Mouse (Mus musculus) layer of hippocampus, postnatal 36 days (tissue): Measurements from ENCODE around the gene Dlx4. TPM values are rescaled to one million over a fixed set of nuclear protein-coding genes. Genes with fewer than 3 reads are reported as not detected.

ENCODE experiments used
- DNase-seq, 2 experiments: peaks; one replicate each; pipeline ENCODE4 v3.0.0; 2022
- total RNA-seq, 2 experiments: library from RNA; stranded (reverse); gene quantifications; 2 replicates each; pipeline ENCODE4 v1.2.3; 2021

Gene Dlx4
- total RNA-seq, 2 experiments from 2014 or later, result not detected

- no peak for DNase-seq
Measured at GRCm38 (mm10) chr11:95102161-95102904, 43.7 kb downstream of the Dlx4 start.

- no peak for DNase-seq
Measured at GRCm38 (mm10) chr11:95101071-95101788, 44.8 kb downstream of the Dlx4 start.

GRCm38 (mm10) chr11:95100393-95100792 lies 45.7 kb downstream of the Dlx4 start:
- DNase-seq, result no peak

GRCm38 (mm10) chr11:95098346-95099095 lies 47.5 kb downstream of the Dlx4 start:
- no peak for DNase-seq

GRCm38 (mm10) chr11:95097889-95098288 lies 48.2 kb downstream of the Dlx4 start:
- DNase-seq, result no peak

GRCm38 (mm10) chr11:95096608-95097373 lies 49.3 kb downstream of the Dlx4 start:
- no peak for DNase-seq

- no peak for DNase-seq
Measured at GRCm38 (mm10) chr11:95095596-95095995, 50.5 kb downstream of the Dlx4 start.

- no peak for DNase-seq
Measured at GRCm38 (mm10) chr11:95093077-95093476, 53.0 kb downstream of the Dlx4 start.

Other genes starting within 250 kb of the Dlx4 start
- gene Col1a1, start 210.0 kb downstream of the Dlx4 start, total RNA-seq, result 10 to 100 TPM; 12.0 to 18.6 TPM
- gene Hils1, start 178.7 kb downstream of the Dlx4 start, total RNA-seq, result not detected
- gene Sgca, start 169.9 kb downstream of the Dlx4 start, total RNA-seq, result under 1 TPM in 1 of 2 experiments, not detected in 1; 0.48 TPM
- gene Ppp1r9b, start 155.2 kb downstream of the Dlx4 start, total RNA-seq, result 100 to 1,000 TPM; 931 to 932 TPM
- gene Samd14, start 136.4 kb downstream of the Dlx4 start, total RNA-seq, result 10 to 100 TPM; 43.3 to 46.5 TPM
- gene Pdk2, start 104.9 kb downstream of the Dlx4 start, total RNA-seq, result 100 to 1,000 TPM; 118 to 121 TPM
- gene Itga3, start 69.5 kb downstream of the Dlx4 start, total RNA-seq, result 10 to 100 TPM; 12.1 to 14.0 TPM
- not detected for gene Dlx3, start 26.1 kb downstream of the Dlx4 start, total RNA-seq
- not detected for gene Tac4, start 115.3 kb upstream of the Dlx4 start, total RNA-seq
- gene Kat7, start 164.0 kb upstream of the Dlx4 start, total RNA-seq, result 10 to 100 TPM; 72.0 to 74.0 TPM
- 1 to 10 TPM; 4.7 to 7.3 TPM for gene Fam117a, start 190.8 kb upstream of the Dlx4 start, total RNA-seq
- gene Slc35b1, start 238.4 kb upstream of the Dlx4 start, total RNA-seq, result 10 to 100 TPM; 71.5 to 73.1 TPM